Mouse (Mus musculus): Measurements from ENCODE around the gene Tnrc6b. TPM values are rescaled to one million over a fixed set of nuclear protein-coding genes. Genes with fewer than 3 reads are reported as not detected.
"Not testable (repeated sequence)": the region's sequence is repeated elsewhere in the genome, so short reads cannot be mapped to it uniquely, and the experiment has no call there.

Gene Tnrc6b
- polyA plus RNA-seq, 1 experiment from 2014 or later: 20.7 TPM

DNA sequence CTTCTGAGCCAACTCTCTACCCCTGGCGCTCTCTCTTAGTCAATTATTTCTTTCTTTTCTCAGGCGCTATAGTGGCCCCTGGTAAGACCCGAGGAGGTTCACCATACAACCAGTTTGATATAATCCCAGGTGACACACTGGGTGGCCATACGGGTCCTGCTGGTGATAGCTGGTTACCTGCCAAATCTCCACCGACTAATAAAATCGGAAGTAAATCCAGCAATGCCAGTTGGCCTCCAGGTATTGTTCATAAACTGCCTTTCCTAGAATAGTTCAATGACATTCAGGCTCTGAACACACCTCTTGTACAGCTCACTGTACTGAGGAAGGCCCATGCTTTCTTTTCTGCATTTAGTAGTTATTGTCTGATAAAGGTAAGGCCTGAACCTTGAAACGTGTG, 205.5 kb downstream of the Tnrc6b start:
- no peak overlapping the region for H3K9ac ChIP-seq
- H3K36me3 ChIP-seq: peaks cover 19% of the 10 kb centered on the region; the same call in 1 of the 2 replicates
- no peaks in the 10 kb centered on the region for H3K4me1 ChIP-seq (replicated peaks)
- 93% methylated on average over 7 of the region's 7 CpGs for WGBS
- H3K4me2 ChIP-seq (replicated peaks): no peak overlapping the region
- no peaks in the 10 kb centered on the region for H3K27me3 ChIP-seq (replicated peaks)
- H3K27ac ChIP-seq: no peak overlapping the region
- ATAC-seq: no peak
- no peaks in the 10 kb centered on the region for H3K9me3 ChIP-seq
- H3K4me3 ChIP-seq (replicated peaks): no peak overlapping the region

- no peaks in the 10 kb centered on the region for H3K4me1 ChIP-seq (replicated peaks)
- no peak for ATAC-seq
- H3K27me3 ChIP-seq (replicated peaks): no peaks in the 10 kb centered on the region
- H3K9ac ChIP-seq: no peak overlapping the region
- H3K27ac ChIP-seq: no peak overlapping the region
- H3K9me3 ChIP-seq: no peaks in the 10 kb centered on the region
- no peak overlapping the region for H3K4me2 ChIP-seq (replicated peaks)
- peaks cover 25% of the 10 kb centered on the region for H3K36me3 ChIP-seq
- WGBS: 98% methylated on average over 3 of the region's 3 CpGs
- H3K4me3 ChIP-seq (replicated peaks): no peak overlapping the region
These were observed 209.2 kb downstream of the Tnrc6b start for GRCm38 (mm10) chr15:80920346-80920745.

- peaks cover 28% of the 10 kb centered on the region for H3K36me3 ChIP-seq
- ATAC-seq: 0 out of 2 replicates have a peak, but pooled peaks have one; percentile 43
- H3K4me1 ChIP-seq (replicated peaks): no peaks in the 10 kb centered on the region
These were observed 210.7 kb downstream of the Tnrc6b start for GRCm38 (mm10) chr15:80921781-80922180.

DNA sequence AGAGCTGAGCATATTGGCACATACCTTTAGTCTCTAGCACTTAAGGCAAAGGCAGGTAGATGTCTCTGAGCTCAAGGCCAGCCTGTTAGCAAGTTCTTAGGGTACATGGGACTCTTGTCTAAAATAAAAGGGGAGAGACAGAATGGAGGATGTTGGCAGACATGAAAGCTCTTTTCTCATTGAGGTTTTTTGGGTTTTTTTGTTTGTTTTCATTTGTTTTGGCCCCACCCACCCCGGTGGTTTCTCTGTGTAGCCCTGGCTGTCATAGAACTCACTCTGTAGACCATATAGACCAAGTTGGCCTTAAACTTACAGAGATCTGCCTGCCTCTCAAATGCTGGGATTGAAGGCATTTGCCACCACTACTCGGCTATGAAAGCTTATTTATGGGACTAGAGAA, 213.1 kb downstream of the Tnrc6b start:
- Histone ChIP-seq H3K27me3 (replicated peaks) (no peaks in the 10 kb centered on the region), H3K9me3 (no peaks in the 10 kb centered on the region), H3K27ac (no peak overlapping the region), H3K4me3 (replicated peaks) (no peak overlapping the region), H3K4me1 (replicated peaks) (no peaks in the 10 kb centered on the region), H3K4me2 (replicated peaks) (no peak overlapping the region), H3K9ac (no peak overlapping the region), H3K36me3 (peaks cover 26% of the 10 kb centered on the region)
- no peak for ATAC-seq
- WGBS: 91% methylated on average over 2 of the region's 2 CpGs

More at GRCm38 (mm10) chr15:80921781-80922180, 210.7 kb downstream of the Tnrc6b start:
- Histone ChIP-seq H3K9me3 (no peaks in the 10 kb centered on the region), H3K27me3 (replicated peaks) (no peaks in the 10 kb centered on the region), H3K9ac (no peak overlapping the region), H3K4me2 (replicated peaks) (no peak overlapping the region), H3K4me3 (replicated peaks) (no peak overlapping the region), H3K27ac (no peak overlapping the region)
- 80% methylated on average over 4 of the region's 4 CpGs for WGBS

- 81% methylated on average over 20 of the region's 20 CpGs for WGBS
- H3K4me3 ChIP-seq (replicated peaks): no peak overlapping the region
- no peaks in the 10 kb centered on the region for H3K27me3 ChIP-seq (replicated peaks)
- no peak overlapping the region for H3K4me2 ChIP-seq (replicated peaks)
- no peak overlapping the region for H3K27ac ChIP-seq
- H3K4me1 ChIP-seq (replicated peaks): no peaks in the 10 kb centered on the region
- no peak overlapping the region for H3K9ac ChIP-seq
- no peaks in the 10 kb centered on the region for H3K9me3 ChIP-seq
- H3K36me3 ChIP-seq: peaks cover 9% of the 10 kb centered on the region; the same call in 1 of the 2 replicates
- no peak for ATAC-seq
These were observed 217.8 kb downstream of the Tnrc6b start for GRCm38 (mm10) chr15:80928811-80929355.

- ATAC-seq: no peak
- Histone ChIP-seq H3K27me3 (replicated peaks) (no peaks in the 10 kb centered on the region), H3K36me3 (peaks cover 9% of the 10 kb centered on the region; the same call in 1 of the 2 replicates), H3K4me3 (replicated peaks) (no peak overlapping the region), H3K9ac (no peak overlapping the region), H3K27ac (no peak overlapping the region), H3K9me3 (no peaks in the 10 kb centered on the region), H3K4me1 (replicated peaks) (no peaks in the 10 kb centered on the region), H3K4me2 (replicated peaks) (no peak overlapping the region)
- WGBS: 37% methylated on average over 14 of the region's 16 CpGs
These were observed 219.0 kb downstream of the Tnrc6b start for GRCm38 (mm10) chr15:80930048-80930571.

GRCm38 (mm10) chr15:80930676-80931320, 219.7 kb downstream of the Tnrc6b start:
- not testable (repeated sequence) for H3K9me3 ChIP-seq; H3K27ac ChIP-seq; H3K9ac ChIP-seq; H3K4me2 ChIP-seq (replicated peaks); H3K4me3 ChIP-seq (replicated peaks); H3K4me1 ChIP-seq (replicated peaks); ATAC-seq; H3K27me3 ChIP-seq (replicated peaks); H3K36me3 ChIP-seq
- WGBS: 87% methylated on average over 23 of the region's 23 CpGs

DNA sequence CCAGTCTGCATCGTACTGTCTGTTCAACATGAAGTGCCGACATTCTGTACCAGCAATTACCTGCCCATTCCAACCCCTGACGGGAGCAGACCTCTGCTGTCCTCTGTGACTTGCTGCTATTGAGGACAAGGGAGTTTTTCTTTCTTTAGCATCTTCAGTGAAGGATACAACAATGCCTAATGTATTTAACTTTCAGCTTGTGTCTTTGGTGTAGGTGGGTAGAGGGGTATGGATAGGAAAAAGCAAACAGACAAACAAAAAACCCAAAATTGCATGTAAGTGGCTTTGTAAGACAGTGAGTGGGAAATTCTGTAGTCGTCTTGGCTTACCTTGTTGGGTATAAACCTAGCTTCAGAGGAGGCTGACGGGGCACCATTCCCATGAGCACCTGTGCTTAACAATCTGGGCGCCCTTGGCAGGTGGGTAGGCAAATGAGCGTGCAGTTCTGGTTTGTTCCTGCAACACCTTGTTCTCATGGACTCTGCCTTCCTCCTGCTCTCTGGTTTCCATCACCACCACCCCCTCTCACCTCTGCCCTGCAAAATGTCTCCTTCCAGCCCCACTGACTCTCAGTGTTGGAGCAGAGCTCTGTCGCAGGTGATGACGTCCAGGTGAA, 220.3 kb downstream of the Tnrc6b start:
- Histone ChIP-seq H3K4me3 (replicated peaks) (no peak overlapping the region), H3K36me3 (peaks cover 6% of the 10 kb centered on the region; the same call in 1 of the 2 replicates), H3K9me3 (no peaks in the 10 kb centered on the region), H3K27ac (no peak overlapping the region), H3K4me1 (replicated peaks) (no peaks in the 10 kb centered on the region), H3K27me3 (replicated peaks) (no peaks in the 10 kb centered on the region), H3K4me2 (replicated peaks) (no peak overlapping the region), H3K9ac (no peak overlapping the region)
- ATAC-seq: no peak
- WGBS: 91% methylated on average over 9 of the region's 9 CpGs

- WGBS: 93% methylated on average over 5 of the region's 5 CpGs
- Histone ChIP-seq H3K36me3 (peaks cover 2% of the 10 kb centered on the region; the same call in 1 of the 2 replicates), H3K9ac (no peak overlapping the region), H3K4me3 (replicated peaks) (no peak overlapping the region), H3K27me3 (replicated peaks) (no peaks in the 10 kb centered on the region), H3K4me1 (replicated peaks) (no peaks in the 10 kb centered on the region), H3K4me2 (replicated peaks) (no peak overlapping the region), H3K9me3 (no peaks in the 10 kb centered on the region), H3K27ac (no peak overlapping the region)
- ATAC-seq: no peak
These were observed 223.7 kb downstream of the Tnrc6b start for GRCm38 (mm10) chr15:80934841-80935240.

GRCm38 (mm10) chr15:80936686-80937085, 225.6 kb downstream of the Tnrc6b start:
- H3K4me1 ChIP-seq (replicated peaks): no peaks in the 10 kb centered on the region
- H3K36me3 ChIP-seq: peaks cover 2% of the 10 kb centered on the region; the same call in 1 of the 2 replicates
- no peak overlapping the region for H3K9ac ChIP-seq
- WGBS: 73% methylated on average over 3 of the region's 3 CpGs
- H3K4me2 ChIP-seq (replicated peaks): no peak overlapping the region
- no peak overlapping the region for H3K27ac ChIP-seq
- no peaks in the 10 kb centered on the region for H3K27me3 ChIP-seq (replicated peaks)
- H3K4me3 ChIP-seq (replicated peaks): no peak overlapping the region
- H3K9me3 ChIP-seq: no peaks in the 10 kb centered on the region
- no peak for ATAC-seq

- no peak overlapping the region for H3K27ac ChIP-seq
- H3K27me3 ChIP-seq (replicated peaks): no peaks in the 10 kb centered on the region
- H3K9ac ChIP-seq: no peak overlapping the region
- no peaks in the 10 kb centered on the region for H3K4me1 ChIP-seq (replicated peaks)
- WGBS: 83% methylated on average over 4 of the region's 4 CpGs
- no peak for ATAC-seq
- no peak overlapping the region for H3K4me3 ChIP-seq (replicated peaks)
- H3K36me3 ChIP-seq: peaks cover under 1% of the 10 kb centered on the region; the same call in 1 of the 2 replicates
- no peaks in the 10 kb centered on the region for H3K9me3 ChIP-seq
- no peak overlapping the region for H3K4me2 ChIP-seq (replicated peaks)
These were observed 227.5 kb downstream of the Tnrc6b start for GRCm38 (mm10) chr15:80938615-80939014.

DNA sequence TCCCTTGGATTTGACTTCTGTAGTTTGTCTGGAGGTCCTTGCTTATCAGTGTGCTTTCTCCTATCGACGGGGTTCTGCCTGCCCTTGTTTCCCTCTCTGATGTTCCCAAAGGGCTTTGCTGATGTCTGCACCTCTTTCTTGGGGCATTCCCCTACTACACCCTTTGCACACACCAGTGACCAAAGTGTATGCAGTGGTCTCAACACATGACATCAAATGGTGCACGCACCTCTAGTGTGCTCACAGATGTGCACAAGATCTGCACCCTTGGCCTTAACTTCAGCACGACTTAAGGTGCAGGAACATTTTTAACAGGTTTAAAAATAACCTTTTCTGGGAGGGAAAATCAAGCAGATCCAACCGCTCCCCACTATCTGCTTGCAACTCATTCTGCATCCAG, 228.3 kb downstream of the Tnrc6b start:
- Histone ChIP-seq H3K4me1 (replicated peaks) (no peaks in the 10 kb centered on the region), H3K27me3 (replicated peaks) (no peaks in the 10 kb centered on the region), H3K4me2 (replicated peaks) (no peak overlapping the region), H3K36me3 (no peaks in the 10 kb centered on the region; the same call in 1 of the 2 replicates), H3K9me3 (no peaks in the 10 kb centered on the region), H3K27ac (no peak overlapping the region), H3K4me3 (replicated peaks) (no peak overlapping the region), H3K9ac (no peak overlapping the region)
- 83% methylated on average over 5 of the region's 5 CpGs for whole genome bisulfite sequencing
- no peak for ATAC-seq
